Mouse (Mus musculus): ENCODE data around the gene Ren1. TPM values are rescaled to one million over a fixed set of nuclear protein-coding genes. Genes with fewer than 3 reads are reported as not detected.
"Not testable (repeated sequence)": the region's sequence is repeated elsewhere in the genome, so short reads cannot be mapped to it uniquely, and the experiment has no call there.

The Ren1 gene
- polyA plus RNA-seq, 2 experiments = 0.48 to 2.8 TPM

DNA sequence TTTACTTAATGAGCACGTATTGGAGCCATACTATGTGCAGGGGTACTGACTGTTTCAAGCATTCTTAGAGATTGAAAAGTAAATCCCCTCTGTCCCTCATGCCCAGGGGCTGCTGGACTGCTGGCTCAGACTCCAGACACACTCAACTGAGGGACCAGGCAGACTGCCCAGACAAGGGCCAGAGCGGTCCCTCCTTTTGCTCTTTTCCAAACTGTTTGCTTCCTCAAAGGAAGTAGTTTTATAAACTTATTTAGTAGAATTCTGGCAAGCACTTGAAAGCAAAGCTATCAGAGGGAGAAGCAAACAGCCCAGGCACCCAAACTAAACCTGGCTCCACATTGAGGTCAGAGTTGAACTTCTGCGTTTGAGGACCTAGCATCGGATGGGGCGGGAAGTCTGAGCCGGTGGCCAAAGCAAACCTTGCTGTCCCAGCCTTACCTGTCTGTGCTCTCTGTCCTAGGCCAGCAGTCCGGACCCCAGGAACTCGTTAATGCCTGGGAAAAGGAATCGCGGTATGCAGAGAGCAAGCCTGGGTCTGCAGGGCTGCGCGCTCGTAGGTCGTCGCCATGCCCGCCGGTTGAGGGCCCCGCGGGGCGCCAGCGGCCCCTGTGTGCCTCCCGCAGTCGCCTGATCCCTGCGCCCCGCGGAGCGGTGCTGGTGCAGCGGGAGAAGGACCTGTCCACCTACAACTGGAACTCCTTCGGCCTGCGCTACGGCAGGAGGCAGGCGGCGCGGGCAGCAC lies 21.2 kb upstream of the Ren1 start:
- Histone ChIP-seq H3K4me1 (ENCODE audit: control insufficient read depth, insufficient read depth, low read length) (no peaks in the 10 kb centered on the region; the same call in none of the 2 replicates), H3K36me3 (ENCODE audit: control insufficient read depth, insufficient read depth, low read length) (no peaks in the 10 kb centered on the region), H3K27ac (replicated peaks; ENCODE audit: low read depth, low read length) (no peak overlapping the region), H3K9me3 (ENCODE audit: control insufficient read depth, low read length) (no peaks in the 10 kb centered on the region), H3K4me3 (replicated peaks; ENCODE audit: low read length) (peak overlapping the region; percentile 31), H3K27me3 (ENCODE audit: control insufficient read depth, insufficient read depth, low read length) (peaks cover 26% of the 10 kb centered on the region; the same call in 1 of the 2 replicates), H3K9ac (ENCODE audit: low read depth, low read length, severe bottlenecking) (0 out of 2 replicates have a peak overlapping the region, but pooled peaks have one; percentile 36), H3K4me2 (replicated peaks; ENCODE audit: low read depth, low read length, severe bottlenecking) (peak overlapping the region; percentile 52)
- TF ChIP-seq POLR2A (IDR thresholded peaks at IDR 0.05; ENCODE audit: borderline replicate concordance, extremely low read depth, insufficient read depth, insufficient read length) = no peak
- ATAC-seq (ENCODE audit: low FRiP score, low read depth) (no peak), DNase-seq (ENCODE audit: low spot score) (no peak)
- 7% methylated on average over 34 of the region's 34 CpGs for WGBS

DNA sequence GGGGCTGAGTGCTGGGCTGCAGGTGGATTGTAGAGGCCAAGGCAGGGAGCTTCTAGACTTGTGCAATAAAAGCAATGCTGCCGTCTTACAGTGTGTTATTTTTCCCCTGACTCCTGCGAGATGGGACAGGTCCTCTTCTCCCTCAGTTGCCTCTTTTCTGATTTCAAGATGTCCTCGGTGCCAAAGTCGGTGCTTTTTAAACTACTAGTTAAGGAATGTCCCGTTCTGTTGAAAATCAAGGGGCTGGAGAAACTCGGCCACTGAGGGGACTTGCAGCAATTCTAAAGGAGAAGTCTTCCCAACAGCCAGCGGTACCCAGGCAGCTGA lies 20.7 kb upstream of the Ren1 start:
- ATAC-seq (ENCODE audit: low FRiP score, low read depth) = no peak
- Histone ChIP-seq H3K9ac (ENCODE audit: low read depth, low read length, severe bottlenecking) (0 out of 2 replicates have a peak overlapping the region, but pooled peaks have one; percentile 36), H3K4me3 (replicated peaks; ENCODE audit: low read length) (peak overlapping the region; percentile 31)

DNA sequence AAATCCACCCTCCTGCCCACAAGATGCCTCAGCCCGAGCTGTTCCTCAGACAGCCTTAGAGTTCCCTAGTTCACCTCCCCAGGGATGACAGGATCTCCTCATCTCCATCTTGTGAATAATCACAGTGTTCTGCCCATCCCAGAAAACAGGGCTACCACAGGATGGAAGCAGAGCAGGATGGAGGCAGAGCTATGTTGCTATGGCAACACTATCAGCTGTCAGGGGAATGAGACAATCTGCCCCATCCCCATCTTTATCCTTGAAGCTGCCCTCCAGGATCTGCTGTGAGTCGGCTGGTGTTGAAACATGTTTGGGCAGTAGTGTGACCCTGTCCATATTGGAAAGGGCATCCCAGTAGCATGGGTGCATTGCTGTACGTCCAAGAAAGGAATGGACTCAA lies 19.2 kb upstream of the Ren1 start:
- no peak overlapping the region for H3K4me3 ChIP-seq (replicated peaks; ENCODE audit: low read length)
- no peaks in the 10 kb centered on the region for H3K36me3 ChIP-seq (ENCODE audit: control insufficient read depth, insufficient read depth, low read length)
- H3K4me1 ChIP-seq (ENCODE audit: control insufficient read depth, insufficient read depth, low read length) = no peaks in the 10 kb centered on the region; the same call in none of the 2 replicates
- H3K27me3 ChIP-seq (ENCODE audit: control insufficient read depth, insufficient read depth, low read length) = peaks cover 26% of the 10 kb centered on the region; the same call in 1 of the 2 replicates
- H3K4me2 ChIP-seq (replicated peaks; ENCODE audit: low read depth, low read length, severe bottlenecking) = no peak overlapping the region
- no peak overlapping the region for H3K9ac ChIP-seq (ENCODE audit: low read depth, low read length, severe bottlenecking)
- no peak for TF ChIP-seq POLR2A (IDR thresholded peaks at IDR 0.05; ENCODE audit: borderline replicate concordance, extremely low read depth, insufficient read depth, insufficient read length)
- ATAC-seq (ENCODE audit: low FRiP score, low read depth) (no peak), DNase-seq (ENCODE audit: low spot score) (no peak)
- 81% methylated on average over 3 of the region's 3 CpGs for WGBS
- H3K27ac ChIP-seq (replicated peaks; ENCODE audit: low read depth, low read length) = no peak overlapping the region
- H3K9me3 ChIP-seq (ENCODE audit: control insufficient read depth, low read length) = no peaks in the 10 kb centered on the region

More for the DNA sequence above, 20.7 kb upstream of the Ren1 start:
- no peak for TF ChIP-seq POLR2A (IDR thresholded peaks at IDR 0.05; ENCODE audit: borderline replicate concordance, extremely low read depth, insufficient read depth, insufficient read length)
- DNase-seq (ENCODE audit: low spot score) = no peak
- Histone ChIP-seq H3K4me1 (ENCODE audit: control insufficient read depth, insufficient read depth, low read length) (no peaks in the 10 kb centered on the region; the same call in none of the 2 replicates), H3K36me3 (ENCODE audit: control insufficient read depth, insufficient read depth, low read length) (no peaks in the 10 kb centered on the region), H3K9me3 (ENCODE audit: control insufficient read depth, low read length) (no peaks in the 10 kb centered on the region), H3K4me2 (replicated peaks; ENCODE audit: low read depth, low read length, severe bottlenecking) (peak overlapping the region; percentile 52), H3K27ac (replicated peaks; ENCODE audit: low read depth, low read length) (no peak overlapping the region), H3K27me3 (ENCODE audit: control insufficient read depth, insufficient read depth, low read length) (peaks cover 26% of the 10 kb centered on the region; the same call in 1 of the 2 replicates)
- WGBS = 24% methylated on average over 7 of the region's 7 CpGs

DNA sequence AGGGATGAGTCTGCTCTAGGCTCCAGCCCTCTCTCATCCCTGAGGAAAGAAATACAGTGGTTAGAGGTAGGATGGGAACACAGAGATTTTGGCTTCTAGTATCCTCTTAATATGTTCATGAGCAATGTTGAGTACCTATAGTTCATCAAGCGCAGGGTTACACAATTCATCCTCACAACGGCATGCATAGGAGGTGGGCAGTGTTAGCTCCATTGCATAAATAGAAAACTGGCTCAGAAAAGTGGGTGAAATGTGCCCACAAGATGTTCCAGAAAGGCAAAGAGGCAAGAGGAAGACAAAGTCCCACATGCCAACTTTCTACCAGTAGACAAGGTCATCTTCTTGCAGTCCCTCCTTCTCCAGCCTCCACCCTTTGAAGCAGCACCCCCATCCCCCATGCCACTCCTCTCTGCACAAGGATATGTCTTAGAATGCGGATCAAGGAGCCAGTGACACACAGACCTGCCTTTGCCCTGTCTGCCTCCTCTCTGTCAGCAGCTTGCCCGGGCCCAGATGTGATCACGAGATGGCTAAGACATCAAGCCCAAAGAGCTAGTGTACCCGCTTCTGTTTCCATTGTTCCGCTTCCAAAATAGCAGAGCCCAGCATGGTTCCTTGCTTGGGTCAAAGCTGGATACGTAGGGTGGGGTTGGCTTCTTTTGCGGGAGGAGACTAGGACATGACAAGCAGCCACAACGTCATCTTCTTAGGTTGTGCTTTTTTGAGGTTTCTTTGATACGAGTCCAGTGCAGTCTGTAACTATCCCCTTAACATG lies 17.5 kb upstream of the Ren1 start:
- DNase-seq (ENCODE audit: low spot score) (no peak), ATAC-seq (ENCODE audit: low FRiP score, low read depth) (no peak)
- 92% methylated on average over 11 of the region's 11 CpGs for WGBS
- no peaks in the 10 kb centered on the region for H3K9me3 ChIP-seq (ENCODE audit: control insufficient read depth, low read length)
- H3K27ac ChIP-seq (replicated peaks; ENCODE audit: low read depth, low read length) = no peak overlapping the region
- no peak overlapping the region for H3K9ac ChIP-seq (ENCODE audit: low read depth, low read length, severe bottlenecking)
- H3K36me3 ChIP-seq (ENCODE audit: control insufficient read depth, insufficient read depth, low read length) = no peaks in the 10 kb centered on the region
- H3K4me3 ChIP-seq (replicated peaks; ENCODE audit: low read length) = no peak overlapping the region
- no peak overlapping the region for H3K4me2 ChIP-seq (replicated peaks; ENCODE audit: low read depth, low read length, severe bottlenecking)
- TF ChIP-seq POLR2A (IDR thresholded peaks at IDR 0.05; ENCODE audit: borderline replicate concordance, extremely low read depth, insufficient read depth, insufficient read length) = no peak
- H3K27me3 ChIP-seq (ENCODE audit: control insufficient read depth, insufficient read depth, low read length) = peaks cover 26% of the 10 kb centered on the region; the same call in 1 of the 2 replicates
- no peaks in the 10 kb centered on the region; the same call in none of the 2 replicates for H3K4me1 ChIP-seq (ENCODE audit: control insufficient read depth, insufficient read depth, low read length)

DNA sequence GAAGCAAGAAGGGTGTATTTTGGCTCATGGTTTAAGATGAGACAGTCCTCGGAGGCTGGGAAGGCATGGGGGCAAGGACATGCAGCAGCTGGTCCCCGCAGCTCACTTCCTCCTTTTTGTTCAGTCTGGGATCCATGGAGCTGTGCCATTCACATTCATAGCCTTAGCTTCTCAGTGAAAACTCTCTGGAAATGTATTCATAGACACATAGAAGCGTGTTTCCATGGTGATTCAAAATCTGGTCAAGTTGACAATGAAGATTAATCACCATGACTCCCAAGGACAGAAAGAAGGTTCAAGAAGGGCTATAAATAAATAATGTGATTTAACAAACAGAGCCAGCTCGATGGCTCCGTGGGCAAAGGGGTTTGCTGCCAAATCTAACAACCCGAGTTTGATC lies 16.4 kb upstream of the Ren1 start:
- Histone ChIP-seq H3K4me3 (replicated peaks; ENCODE audit: low read length) (no peak overlapping the region), H3K9me3 (ENCODE audit: control insufficient read depth, low read length) (no peaks in the 10 kb centered on the region), H3K36me3 (ENCODE audit: control insufficient read depth, insufficient read depth, low read length) (no peaks in the 10 kb centered on the region), H3K4me1 (ENCODE audit: control insufficient read depth, insufficient read depth, low read length) (no peaks in the 10 kb centered on the region; the same call in none of the 2 replicates), H3K27ac (replicated peaks; ENCODE audit: low read depth, low read length) (no peak overlapping the region), H3K9ac (ENCODE audit: low read depth, low read length, severe bottlenecking) (no peak overlapping the region), H3K27me3 (ENCODE audit: control insufficient read depth, insufficient read depth, low read length) (peaks cover 15% of the 10 kb centered on the region; the same call in 1 of the 2 replicates), H3K4me2 (replicated peaks; ENCODE audit: low read depth, low read length, severe bottlenecking) (no peak overlapping the region)
- DNase-seq (ENCODE audit: low spot score) = no peak
- no peak for ATAC-seq (ENCODE audit: low FRiP score, low read depth)
- 78% methylated on average over 6 of the region's 6 CpGs for WGBS
- no peak for TF ChIP-seq POLR2A (IDR thresholded peaks at IDR 0.05; ENCODE audit: borderline replicate concordance, extremely low read depth, insufficient read depth, insufficient read length)

DNA sequence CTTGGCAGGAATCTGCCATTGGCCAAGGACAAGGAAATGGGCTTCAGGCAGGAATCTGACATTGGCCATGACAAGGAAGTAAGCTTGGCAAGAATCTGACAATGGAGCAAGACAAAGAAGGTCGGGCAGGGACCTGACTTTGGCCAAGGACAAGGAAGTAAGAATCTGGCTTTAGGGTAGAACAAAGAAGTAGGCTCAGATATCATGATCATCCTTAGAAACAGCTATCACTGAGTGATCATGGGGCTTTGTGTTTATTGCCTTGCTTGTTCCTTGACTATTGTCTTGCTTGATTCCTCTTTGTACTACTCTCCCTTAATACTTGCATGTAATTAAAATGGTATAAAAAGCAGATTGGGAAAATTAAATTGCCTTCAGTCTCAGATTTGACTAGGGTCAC lies 9.9 kb upstream of the Ren1 start:
- H3K36me3 ChIP-seq (ENCODE audit: control insufficient read depth, insufficient read depth, low read length); H3K9ac ChIP-seq (ENCODE audit: low read depth, low read length, severe bottlenecking); H3K4me3 ChIP-seq (replicated peaks; ENCODE audit: low read length); H3K9me3 ChIP-seq (ENCODE audit: control insufficient read depth, low read length); H3K27ac ChIP-seq (replicated peaks; ENCODE audit: low read depth, low read length); H3K27me3 ChIP-seq (ENCODE audit: control insufficient read depth, insufficient read depth, low read length); H3K4me2 ChIP-seq (replicated peaks; ENCODE audit: low read depth, low read length, severe bottlenecking); H3K4me1 ChIP-seq (ENCODE audit: control insufficient read depth, insufficient read depth, low read length); DNase-seq (ENCODE audit: low spot score); ATAC-seq (ENCODE audit: low FRiP score, low read depth): not testable (repeated sequence)
- 68% methylated on average over 1 of the region's 1 CpGs for WGBS
